Mouse (Mus musculus): ENCODE results near the gene Gm45140. TPM values are rescaled to one million over a fixed set of nuclear protein-coding genes. Genes with fewer than 3 reads are reported as not detected.

The Gm45140 gene
- total RNA-seq, 1 experiment: 2.6 TPM

DNA sequence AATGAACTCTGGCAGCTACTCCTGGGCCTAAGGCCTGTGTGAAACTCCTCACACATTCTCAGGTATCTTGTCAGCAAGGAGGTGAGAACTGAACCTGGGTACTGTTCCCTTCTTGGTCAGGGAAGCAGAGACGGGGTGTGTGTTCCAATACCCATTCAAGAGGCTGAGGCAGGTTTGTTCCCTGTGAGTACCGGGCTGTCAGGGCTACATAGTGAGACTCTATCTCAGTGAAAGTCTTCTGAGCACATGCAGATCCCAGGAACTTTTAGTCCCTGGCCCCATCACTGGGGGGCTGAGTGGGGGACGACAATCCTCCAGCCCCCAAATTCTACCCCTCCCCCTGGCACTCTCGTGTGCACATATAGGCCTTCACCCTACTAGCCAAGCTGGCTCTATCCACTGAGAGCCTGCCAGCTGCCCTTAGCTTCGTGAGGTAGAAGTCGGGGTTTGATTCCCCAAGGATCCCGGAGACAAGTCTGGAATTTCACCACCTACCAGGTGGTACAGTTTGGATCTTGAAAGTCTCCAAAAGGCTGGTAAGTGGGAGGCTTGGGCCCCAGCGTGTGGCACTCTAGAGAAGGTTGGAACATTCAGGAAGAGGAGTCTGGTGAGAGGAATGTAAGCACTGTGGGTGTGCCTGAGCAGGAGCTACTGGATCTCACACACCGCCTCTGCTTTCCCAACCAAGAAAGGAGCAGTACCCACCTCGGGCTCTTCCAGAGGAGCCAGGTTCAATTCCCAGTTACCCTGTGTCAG, 54.9 kb downstream of the Gm45140 start:
- TF ChIP-seq ZC3H11A (IDR thresholded peaks at IDR 0.05; ENCODE audit: borderline replicate concordance, low read depth, low read length): no peak
- TF ChIP-seq ZNF384 (IDR thresholded peaks at IDR 0.05; ENCODE audit: low read depth, low read length): no peak
- no peak for TF ChIP-seq CHD2 (IDR thresholded peaks at IDR 0.05; ENCODE audit: low read depth, low read length)
- no peak for TF ChIP-seq HCFC1 (IDR thresholded peaks at IDR 0.05; ENCODE audit: borderline replicate concordance, insufficient read depth, low read length)
- no peak for TF ChIP-seq MAFK (IDR thresholded peaks at IDR 0.05; ENCODE audit: insufficient read depth, low read depth, low read length)
- in situ Hi-C loops (cut with MboI; ENCODE audit: low sequenced_read_pairs in 2 of 2, unreplicated experiment in 2 of 2): no loop called here
- H3K4me1 ChIP-seq (ENCODE audit: control insufficient read depth in 2 of 2, insufficient read depth in 2 of 2, low read length in 2 of 2, poor library complexity in 1 of 2): no peaks in the 10 kb centered on the region
- no peak for DNase-seq (ENCODE audit: low read depth, low spot score)
- no peaks in the 10 kb centered on the region for H3K36me3 ChIP-seq (ENCODE audit: control insufficient read depth, insufficient read depth, low read length, poor library complexity, severe bottlenecking)
- H3K9me3 ChIP-seq (ENCODE audit: control insufficient read depth, insufficient read depth, low read depth, low read length): no peaks in the 10 kb centered on the region
- no peak overlapping the region for H3K4me3 ChIP-seq (ENCODE audit: insufficient read depth in 1 of 2, low read depth in 1 of 2, low read length in 2 of 2, poor library complexity in 1 of 2, severe bottlenecking in 1 of 2)
- no peak overlapping the region for H3K9ac ChIP-seq (ENCODE audit: insufficient read depth, low read depth, low read length, poor library complexity, severe bottlenecking)
- H3K27ac ChIP-seq (ENCODE audit: insufficient read depth, low read depth, low read length, poor library complexity, severe bottlenecking): no peak overlapping the region

- H3K27ac ChIP-seq (ENCODE audit: insufficient read depth, low read depth, low read length, poor library complexity, severe bottlenecking): no peak overlapping the region
- no peaks in the 10 kb centered on the region for H3K4me1 ChIP-seq (ENCODE audit: control insufficient read depth in 2 of 2, insufficient read depth in 2 of 2, low read length in 2 of 2, poor library complexity in 1 of 2)
- no peak overlapping the region for H3K9ac ChIP-seq (ENCODE audit: insufficient read depth, low read depth, low read length, poor library complexity, severe bottlenecking)
- no peak overlapping the region for H3K4me3 ChIP-seq (ENCODE audit: insufficient read depth in 1 of 2, low read depth in 1 of 2, low read length in 2 of 2, poor library complexity in 1 of 2, severe bottlenecking in 1 of 2)
- in situ Hi-C loops (cut with MboI; ENCODE audit: low sequenced_read_pairs in 2 of 2, unreplicated experiment in 2 of 2): no loop called here
- no peaks in the 10 kb centered on the region for H3K36me3 ChIP-seq (ENCODE audit: control insufficient read depth, insufficient read depth, low read length, poor library complexity, severe bottlenecking)
- DNase-seq (ENCODE audit: low read depth, low spot score): no peak
- no peaks in the 10 kb centered on the region for H3K9me3 ChIP-seq (ENCODE audit: control insufficient read depth, insufficient read depth, low read depth, low read length)
- TF ChIP-seq ZNF384 (IDR thresholded peaks at IDR 0.05; ENCODE audit: low read depth, low read length) (no peak), HCFC1 (IDR thresholded peaks at IDR 0.05; ENCODE audit: borderline replicate concordance, insufficient read depth, low read length) (no peak), CHD2 (IDR thresholded peaks at IDR 0.05; ENCODE audit: low read depth, low read length) (no peak), ZC3H11A (IDR thresholded peaks at IDR 0.05; ENCODE audit: borderline replicate concordance, low read depth, low read length) (no peak), MAFK (IDR thresholded peaks at IDR 0.05; ENCODE audit: insufficient read depth, low read depth, low read length) (no peak)
Observed at GRCm38 (mm10) chr6:87779174-87780165, 56.1 kb downstream of the Gm45140 start.

- TF ChIP-seq MAFK (IDR thresholded peaks at IDR 0.05; ENCODE audit: insufficient read depth, low read depth, low read length): no peak
- no peak for TF ChIP-seq ZNF384 (IDR thresholded peaks at IDR 0.05; ENCODE audit: low read depth, low read length)
- TF ChIP-seq HCFC1 (IDR thresholded peaks at IDR 0.05; ENCODE audit: borderline replicate concordance, insufficient read depth, low read length): no peak
- TF ChIP-seq CHD2 (IDR thresholded peaks at IDR 0.05; ENCODE audit: low read depth, low read length): no peak
- no peak for TF ChIP-seq ZC3H11A (IDR thresholded peaks at IDR 0.05; ENCODE audit: borderline replicate concordance, low read depth, low read length)
- no peak for DNase-seq (ENCODE audit: low read depth, low spot score)
- no peak overlapping the region for H3K4me3 ChIP-seq (ENCODE audit: insufficient read depth in 1 of 2, low read depth in 1 of 2, low read length in 2 of 2, poor library complexity in 1 of 2, severe bottlenecking in 1 of 2)
- in situ Hi-C loops (cut with MboI; ENCODE audit: low sequenced_read_pairs in 2 of 2, unreplicated experiment in 2 of 2): no loop called here
- H3K9me3 ChIP-seq (ENCODE audit: control insufficient read depth, insufficient read depth, low read depth, low read length): no peaks in the 10 kb centered on the region
- H3K4me1 ChIP-seq (ENCODE audit: control insufficient read depth in 2 of 2, insufficient read depth in 2 of 2, low read length in 2 of 2, poor library complexity in 1 of 2): no peaks in the 10 kb centered on the region
- no peak overlapping the region for H3K9ac ChIP-seq (ENCODE audit: insufficient read depth, low read depth, low read length, poor library complexity, severe bottlenecking)
- H3K27ac ChIP-seq (ENCODE audit: insufficient read depth, low read depth, low read length, poor library complexity, severe bottlenecking): no peak overlapping the region
- no peaks in the 10 kb centered on the region for H3K36me3 ChIP-seq (ENCODE audit: control insufficient read depth, insufficient read depth, low read length, poor library complexity, severe bottlenecking)
Observed at GRCm38 (mm10) chr6:87778294-87779173, 57.1 kb downstream of the Gm45140 start.

DNA sequence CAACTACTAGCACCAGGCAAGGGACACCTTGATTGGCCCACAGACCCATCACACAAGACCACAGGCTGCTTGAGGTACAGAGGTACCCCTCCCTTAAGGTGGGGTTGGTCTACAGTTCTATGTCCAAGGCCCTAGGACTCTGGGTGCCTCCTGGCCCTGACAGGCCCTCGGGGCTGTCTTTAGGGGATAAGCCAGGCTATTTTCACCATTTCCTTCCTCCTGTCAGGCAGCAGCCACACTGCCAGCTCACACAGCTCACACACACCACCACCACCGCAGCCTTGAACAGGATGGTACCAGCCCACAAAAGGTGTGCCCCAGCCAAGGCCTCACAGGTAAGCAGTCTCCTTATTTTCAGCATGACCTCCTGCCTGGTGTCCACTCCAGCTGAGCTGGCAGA, 57.8 kb downstream of the Gm45140 start, which contains the start of gene Gp9:
Gene Gp9 (plus strand): TSS at position 231 of the 400 bp plus-strand sequence.
- H3K27ac ChIP-seq (ENCODE audit: insufficient read depth, low read depth, low read length, poor library complexity, severe bottlenecking): no peak within 1 kb of the TSS; the same call in 1 of the 2 replicates
- no peak for TF ChIP-seq MAFK (IDR thresholded peaks at IDR 0.05; ENCODE audit: insufficient read depth, low read depth, low read length)
- TF ChIP-seq ZNF384 (IDR thresholded peaks at IDR 0.05; ENCODE audit: low read depth, low read length): no peak
- no peak for TF ChIP-seq CHD2 (IDR thresholded peaks at IDR 0.05; ENCODE audit: low read depth, low read length)
- TF ChIP-seq ZC3H11A (IDR thresholded peaks at IDR 0.05; ENCODE audit: borderline replicate concordance, low read depth, low read length): no peak
- no peak for TF ChIP-seq HCFC1 (IDR thresholded peaks at IDR 0.05; ENCODE audit: borderline replicate concordance, insufficient read depth, low read length)
- no peak within 1 kb of the TSS for H3K4me3 ChIP-seq (ENCODE audit: insufficient read depth in 1 of 2, low read depth in 1 of 2, low read length in 2 of 2, poor library complexity in 1 of 2, severe bottlenecking in 1 of 2)
- H3K9ac ChIP-seq (ENCODE audit: insufficient read depth, low read depth, low read length, poor library complexity, severe bottlenecking): no peak within 1 kb of the TSS
- no peaks in the 10 kb centered on the region for H3K36me3 ChIP-seq (ENCODE audit: control insufficient read depth, insufficient read depth, low read length, poor library complexity, severe bottlenecking)
- no peaks in the 10 kb centered on the region for H3K9me3 ChIP-seq (ENCODE audit: control insufficient read depth, insufficient read depth, low read depth, low read length)
- DNase-seq (ENCODE audit: low read depth, low spot score): no peak
- H3K4me1 ChIP-seq (ENCODE audit: control insufficient read depth in 2 of 2, insufficient read depth in 2 of 2, low read length in 2 of 2, poor library complexity in 1 of 2): no peaks in the 10 kb centered on the region
- in situ Hi-C loops (cut with MboI; ENCODE audit: low sequenced_read_pairs in 2 of 2, unreplicated experiment in 2 of 2): no loop called here
